Mouse (Mus musculus) lung, postnatal 0 days (tissue): ENCODE measurements around the gene St8sia1. TPM values are rescaled to one million over a fixed set of nuclear protein-coding genes. Genes with fewer than 3 reads are reported as not detected.

Source experiments
- ATAC-seq: fragments of 200-750 bp; cut with Nextera tagmentation; 2 replicates; pipeline ENCODE4 v1.8.0; 2017; ENCODE audit warnings: moderate library complexity
- DNase-seq: peaks from one replicate; pipeline ENCODE4 v3.0.0-alpha.2; 2016; ENCODE audit warnings: low spot score
- H3K27ac ChIP-seq: fragments of 300-500 bp; sonication (generic); 2 replicates; pipeline ENCODE4 v1.5.1; 2014; ENCODE audit warnings: antibody characterized with exemption, mild to moderate bottlenecking, low read length, mixed read lengths
- H3K27me3 ChIP-seq: fragments of 300-500 bp; sonication (generic); replicated peaks from 2 replicates; pipeline ENCODE4 v1.6.1; 2014; ENCODE audit warnings: low read length, mixed read lengths; ENCODE audit not compliant: insufficient read depth
- H3K36me3 ChIP-seq: fragments of 300-500 bp; sonication (generic); 2 replicates; pipeline ENCODE4 v1.6.1; 2014; ENCODE audit warnings: low read length, mixed read lengths; ENCODE audit not compliant: insufficient read depth
- H3K4me1 ChIP-seq: fragments of 300-500 bp; sonication (generic); 2 replicates; pipeline ENCODE4 v1.6.1; 2014; ENCODE audit warnings: antibody characterized with exemption, low read depth, low read length, mixed read lengths; ENCODE audit not compliant: insufficient read depth
- H3K4me2 ChIP-seq: fragments of 300-500 bp; sonication (generic); replicated peaks from 2 replicates; pipeline ENCODE4 v1.6.1; 2014; ENCODE audit warnings: low read depth, mild to moderate bottlenecking, low read length, moderate library complexity, mixed read lengths
- H3K4me3 ChIP-seq: fragments of 300-500 bp; sonication (generic); 2 replicates; pipeline ENCODE4 v1.5.1; 2014; ENCODE audit warnings: low read depth, low read length
- H3K9ac ChIP-seq: fragments of 300-500 bp; sonication (generic); replicated peaks from 2 replicates; pipeline ENCODE4 v1.6.1; 2014; ENCODE audit warnings: low read depth, mild to moderate bottlenecking
- H3K9me3 ChIP-seq: fragments of 300-500 bp; sonication (generic); 2 replicates; pipeline ENCODE4 v1.6.1; 2016; ENCODE audit warnings: low read length, mixed read lengths
- CTCF ChIP-seq: IDR thresholded peaks from 2 replicates; pipeline ENCODE4 v1.5.1; 2016; ENCODE audit warnings: antibody characterized with exemption, mild to moderate bottlenecking
- EP300 ChIP-seq: IDR thresholded peaks from 2 replicates; pipeline ENCODE4 v1.6.1; 2016; ENCODE audit warnings: antibody characterized with exemption, mild to moderate bottlenecking, control low read depth
- WGBS: fragments of 180-500 bp; shearing (Covaris S2); extraction: QIAGEN DNeasy Blood & Tissue Kit; methylation state at CpG from one replicate; pipeline ENCODE4 v1.1.7; 2014; 5-methylcytosine and 5-hydroxymethylcytosine counted together
- polyA plus RNA-seq: library from polyadenylated mRNA; unstranded; fragments of >200 nt; fragmentation: Nextera tagmentation; extraction: Ambion mirVana; gene quantifications from 2 replicates; pipeline ENCODE4 v1.2.1, GENCODE M21; 2015

The St8sia1 gene
- polyA plus RNA-seq, 1 experiment from 2014 or later, result 0.11 TPM

GRCm38 (mm10) chr6:142953189-142953588 is 11.1 kb downstream of the St8sia1 start:
- H3K4me2 ChIP-seq, result no peak overlapping the region
- H3K36me3 ChIP-seq, result no peaks in the 10 kb centered on the region
- no peak overlapping the region for H3K4me3 ChIP-seq
- H3K27ac ChIP-seq, result no peak overlapping the region
- DNase-seq, result no peak
- no peaks in the 10 kb centered on the region for H3K4me1 ChIP-seq
- no peaks in the 10 kb centered on the region for H3K9me3 ChIP-seq
- no peak overlapping the region for H3K9ac ChIP-seq
- no peaks in the 10 kb centered on the region for H3K27me3 ChIP-seq
- ATAC-seq, result no peak
- no peak for TF ChIP-seq EP300
- TF ChIP-seq CTCF, result no peak

DNA sequence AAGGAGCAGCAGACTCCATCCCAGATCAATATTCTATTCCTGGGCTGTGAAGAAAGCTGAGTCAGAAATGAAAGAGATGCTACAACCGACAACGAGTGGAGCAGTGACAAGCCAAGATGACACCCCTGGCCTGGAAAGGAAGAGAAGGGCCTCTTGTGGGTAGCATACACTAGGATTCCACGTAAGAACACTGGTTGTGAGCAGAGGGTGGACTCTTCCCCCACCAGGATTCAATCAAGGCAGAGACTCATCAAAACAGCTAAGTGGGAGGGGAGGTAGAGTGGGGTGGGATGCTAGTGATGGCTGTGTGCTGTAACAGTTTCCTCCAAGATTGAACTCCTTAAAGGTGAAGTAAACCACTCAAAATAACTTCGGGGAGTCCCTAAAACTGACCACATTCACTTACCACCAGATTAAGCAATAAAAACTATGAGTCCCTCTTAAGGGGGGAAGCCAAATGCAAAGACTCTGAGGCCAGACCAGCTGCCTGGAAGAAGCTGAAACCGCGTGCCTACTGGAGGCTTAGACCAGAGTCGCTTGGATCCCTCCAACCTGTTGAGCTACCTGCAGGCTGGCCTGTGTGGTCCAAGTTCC is 11.8 kb downstream of the St8sia1 start:
- H3K4me1 ChIP-seq, result no peaks in the 10 kb centered on the region
- ATAC-seq (no peak), DNase-seq (no peak)
- H3K9ac ChIP-seq, result no peak overlapping the region
- no peaks in the 10 kb centered on the region for H3K36me3 ChIP-seq
- no peak for TF ChIP-seq EP300
- TF ChIP-seq CTCF, result no peak
- H3K27ac ChIP-seq, result no peak overlapping the region
- WGBS, result 81% methylated on average over 7 of the region's 7 CpGs
- no peaks in the 10 kb centered on the region for H3K27me3 ChIP-seq
- H3K4me3 ChIP-seq, result no peak overlapping the region
- no peaks in the 10 kb centered on the region for H3K9me3 ChIP-seq
- no peak overlapping the region for H3K4me2 ChIP-seq

- H3K36me3 ChIP-seq, result no peaks in the 10 kb centered on the region
- no peak overlapping the region for H3K4me3 ChIP-seq
- no peaks in the 10 kb centered on the region for H3K9me3 ChIP-seq
- no peak for TF ChIP-seq CTCF
- TF ChIP-seq EP300, result no peak
- H3K27ac ChIP-seq, result no peak overlapping the region
- ATAC-seq (no peak), DNase-seq (no peak)
- H3K4me1 ChIP-seq, result no peaks in the 10 kb centered on the region
- H3K27me3 ChIP-seq, result no peaks in the 10 kb centered on the region
- no peak overlapping the region for H3K4me2 ChIP-seq
- WGBS, result 78% methylated on average over 7 of the region's 7 CpGs
- H3K9ac ChIP-seq, result no peak overlapping the region
Observed at GRCm38 (mm10) chr6:142951564-142952308, 12.5 kb downstream of the St8sia1 start.

- WGBS, result 87% methylated on average over 11 of the region's 11 CpGs
- Histone ChIP-seq H3K36me3 (no peaks in the 10 kb centered on the region), H3K9ac (no peak overlapping the region), H3K4me3 (no peak overlapping the region), H3K4me1 (no peaks in the 10 kb centered on the region), H3K4me2 (no peak overlapping the region), H3K27me3 (no peaks in the 10 kb centered on the region), H3K27ac (no peak overlapping the region), H3K9me3 (no peaks in the 10 kb centered on the region)
- DNase-seq, result no peak
- TF ChIP-seq EP300 (no peak), CTCF (no peak)
- no peak for ATAC-seq
Observed at GRCm38 (mm10) chr6:142950354-142950753, 13.9 kb downstream of the St8sia1 start.

- no peak overlapping the region for H3K4me2 ChIP-seq
- no peaks in the 10 kb centered on the region for H3K27me3 ChIP-seq
- H3K36me3 ChIP-seq, result no peaks in the 10 kb centered on the region
- H3K9ac ChIP-seq, result no peak overlapping the region
- WGBS, result 79% methylated on average over 5 of the region's 5 CpGs
- no peaks in the 10 kb centered on the region for H3K4me1 ChIP-seq
- DNase-seq (no peak), ATAC-seq (no peak)
- H3K27ac ChIP-seq, result no peak overlapping the region
- H3K4me3 ChIP-seq, result no peak overlapping the region
- no peaks in the 10 kb centered on the region for H3K9me3 ChIP-seq
- no peak for TF ChIP-seq EP300
- TF ChIP-seq CTCF, result no peak
Observed at GRCm38 (mm10) chr6:142948955-142949357, 15.3 kb downstream of the St8sia1 start.

DNA sequence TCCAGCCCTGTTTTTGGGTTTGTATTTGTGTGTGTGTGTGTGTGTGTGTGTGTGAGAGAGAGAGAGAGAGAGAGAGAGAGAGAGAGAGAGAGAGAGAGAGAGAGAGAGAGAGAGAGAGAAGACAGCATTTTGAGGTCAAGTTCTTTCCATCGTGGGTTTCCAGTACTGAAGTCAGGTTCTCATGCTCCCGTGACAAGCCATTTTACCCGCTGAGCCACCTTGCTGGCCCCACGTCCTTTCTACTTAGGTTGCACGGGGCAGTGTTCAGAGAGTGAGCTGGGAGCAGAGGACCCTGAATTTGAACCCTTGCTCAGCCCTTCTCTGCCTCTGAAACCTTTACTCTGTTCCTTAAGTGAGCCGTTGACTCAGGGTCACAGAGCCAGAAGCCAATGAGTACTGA is 17.2 kb downstream of the St8sia1 start:
- 71% methylated on average over 6 of the region's 6 CpGs for WGBS
- Histone ChIP-seq H3K4me1 (no peaks in the 10 kb centered on the region), H3K27me3 (no peaks in the 10 kb centered on the region), H3K9me3 (no peaks in the 10 kb centered on the region), H3K4me3 (no peak overlapping the region), H3K9ac (no peak overlapping the region), H3K27ac (no peak overlapping the region), H3K4me2 (no peak overlapping the region), H3K36me3 (no peaks in the 10 kb centered on the region)
- no peak for ATAC-seq
- no peak for DNase-seq
- TF ChIP-seq CTCF (no peak), EP300 (no peak)
